Mouse (Mus musculus) lung, adult 2 months (tissue): ENCODE results near the gene Acta2. TPM values are rescaled to one million over a fixed set of nuclear protein-coding genes. Genes with fewer than 3 reads are reported as not detected.

ENCODE experiments used
- DNase-seq: peaks from one replicate; pipeline ENCODE4 v3.0.0; 2022
- H3K4me1 ChIP-seq: fragments of 200-500 bp; 2 replicates; pipeline ENCODE4 v1.6.1; 2011; ENCODE audit warnings: low read length; ENCODE audit not compliant: control insufficient read depth, insufficient read depth
- H3K4me3 ChIP-seq: fragments of 200-500 bp; replicated peaks from 2 replicates; pipeline ENCODE3; 2011; ENCODE audit warnings: low read depth, mild to moderate bottlenecking, control low read depth, low read length; ENCODE audit errors: extremely low read depth
- CTCF ChIP-seq: fragments of 200-500 bp; IDR thresholded peaks from 2 replicates; pipeline ENCODE4 v1.5.1; 2011; ENCODE audit warnings: mild to moderate bottlenecking, low read length, control low read depth; ENCODE audit not compliant: insufficient read depth
- POLR2A ChIP-seq: fragments of 200-500 bp; IDR thresholded peaks from 2 replicates; pipeline ENCODE4 v1.6.1; 2011; ENCODE audit warnings: low read depth, mild to moderate bottlenecking, control low read depth, low read length, borderline replicate concordance; ENCODE audit errors: extremely low read depth
- WGBS: fragments of 180-500 bp; shearing (Covaris S2); methylation state at CpG from one replicate; pipeline ENCODE4 v1.1.7; 2018; 5-methylcytosine and 5-hydroxymethylcytosine counted together
- polyA plus RNA-seq: library from polyadenylated mRNA; depleted of rRNA; stranded (reverse); fragments of >200 nt; gene quantifications from 2 replicates; pipeline ENCODE4 v1.2.3, GENCODE M21; 2012; rRNA removed

The Acta2 gene
- 337 and 584 TPM in 2 replicates for polyA plus RNA-seq

DNA sequence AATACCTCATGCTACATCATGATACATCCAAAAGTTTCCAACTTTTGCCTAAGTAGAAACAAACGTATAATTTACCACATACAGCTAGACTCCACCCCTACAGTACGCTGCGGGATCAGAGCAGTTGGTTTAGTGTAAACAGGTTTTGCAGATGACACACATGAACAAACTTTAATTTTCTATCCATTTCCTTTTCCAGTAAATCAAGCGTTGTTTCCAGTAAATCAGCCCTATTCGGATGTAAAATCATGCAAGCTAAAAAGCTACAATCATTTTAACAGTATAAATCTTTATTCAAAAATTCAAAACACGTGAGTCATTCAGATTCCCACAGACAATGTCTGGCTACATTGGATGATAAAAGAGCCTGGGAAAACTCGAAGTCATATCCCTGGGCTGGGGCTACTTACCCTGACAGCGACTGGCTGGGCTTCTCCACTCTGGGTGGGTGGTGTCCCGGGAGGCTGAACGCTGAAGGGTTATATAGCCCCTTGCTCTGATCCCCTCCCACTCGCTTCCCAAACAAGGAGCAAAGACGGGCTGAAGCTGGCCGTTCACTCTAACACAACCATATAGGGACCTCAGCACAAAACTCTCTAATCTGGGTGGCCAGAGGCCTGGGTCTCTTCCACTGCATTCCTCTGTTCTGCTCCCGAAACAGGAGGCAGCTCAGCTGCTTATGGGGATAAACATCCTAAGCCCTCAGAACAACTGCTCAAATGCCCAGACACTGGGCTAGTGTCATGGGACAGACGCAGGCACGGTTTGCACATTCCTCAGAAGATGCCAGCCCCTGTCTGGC lies at the start of gene Acta2:
Acta2 (minus strand) TSS at position 711 of the 802 bp plus-strand sequence.
- 48% methylated on average over 16 of the region's 16 CpGs for WGBS

GRCm38 (mm10) chr19:34304917-34305316 lies 49.5 kb upstream of the Acta2 start:
- Histone ChIP-seq H3K4me3 (no peak overlapping the region), H3K4me1 (peaks cover 6% of the 10 kb centered on the region)
- DNase-seq, result no peak
- no peak for TF ChIP-seq CTCF
- no peak for TF ChIP-seq POLR2A

More for the DNA sequence above, at the start of gene Acta2:
- Histone ChIP-seq H3K4me1 (no peaks in the 10 kb centered on the region; the same call in none of the 2 replicates), H3K4me3 (peak within 1 kb of the TSS; percentile 32)
- peak; percentile 31; the same call in 1 of the 2 replicates for TF ChIP-seq POLR2A
- TF ChIP-seq CTCF, result no peak
- no peak for DNase-seq

- no peak for DNase-seq
- 76% methylated on average over 2 of the region's 2 CpGs for WGBS
- Histone ChIP-seq H3K4me3 (no peak overlapping the region), H3K4me1 (peaks cover 12% of the 10 kb centered on the region)
- TF ChIP-seq POLR2A, result no peak
- no peak for TF ChIP-seq CTCF
These were observed 45.0 kb upstream of the Acta2 start for GRCm38 (mm10) chr19:34300430-34300829.

- TF ChIP-seq POLR2A (no peak), CTCF (no peak)
- 64% methylated on average over 4 of the region's 4 CpGs for WGBS
These were observed 43.8 kb upstream of the Acta2 start for GRCm38 (mm10) chr19:34299229-34299628.

DNA sequence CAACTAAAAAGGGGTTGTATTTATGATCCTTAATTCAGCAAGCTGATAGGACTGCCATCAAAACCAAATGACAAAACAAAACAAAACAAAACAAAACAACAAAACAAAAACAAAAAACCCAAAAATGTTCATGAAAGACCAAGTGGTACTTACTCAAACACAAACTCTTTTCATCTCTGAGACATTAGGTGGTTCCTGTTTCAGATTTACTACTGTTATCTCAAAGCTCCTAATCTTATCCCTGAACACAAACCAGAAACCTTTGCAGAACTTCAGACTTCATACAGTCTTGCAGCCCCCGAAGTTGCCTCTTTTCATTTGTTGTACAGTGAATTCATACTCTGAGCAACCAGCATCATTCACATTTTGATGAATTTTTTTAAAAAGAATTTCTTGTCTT lies 43.1 kb upstream of the Acta2 start:
- H3K4me1 ChIP-seq, result peaks cover 9% of the 10 kb centered on the region
- 63% methylated on average over 1 of the region's 1 CpGs for WGBS
- no peak for DNase-seq
- H3K4me3 ChIP-seq, result no peak overlapping the region
- TF ChIP-seq CTCF, result no peak
- no peak for TF ChIP-seq POLR2A

More at GRCm38 (mm10) chr19:34299229-34299628, 43.8 kb upstream of the Acta2 start:
- DNase-seq, result no peak
- H3K4me3 ChIP-seq, result no peak overlapping the region
- H3K4me1 ChIP-seq, result peaks cover 11% of the 10 kb centered on the region

GRCm38 (mm10) chr19:34295442-34295841 lies 40.1 kb upstream of the Acta2 start:
- 78% methylated on average over 6 of the region's 6 CpGs for WGBS
- Histone ChIP-seq H3K4me1 (peaks cover 5% of the 10 kb centered on the region), H3K4me3 (no peak overlapping the region)
- TF ChIP-seq POLR2A (no peak), CTCF (no peak)
- DNase-seq, result no peak

DNA sequence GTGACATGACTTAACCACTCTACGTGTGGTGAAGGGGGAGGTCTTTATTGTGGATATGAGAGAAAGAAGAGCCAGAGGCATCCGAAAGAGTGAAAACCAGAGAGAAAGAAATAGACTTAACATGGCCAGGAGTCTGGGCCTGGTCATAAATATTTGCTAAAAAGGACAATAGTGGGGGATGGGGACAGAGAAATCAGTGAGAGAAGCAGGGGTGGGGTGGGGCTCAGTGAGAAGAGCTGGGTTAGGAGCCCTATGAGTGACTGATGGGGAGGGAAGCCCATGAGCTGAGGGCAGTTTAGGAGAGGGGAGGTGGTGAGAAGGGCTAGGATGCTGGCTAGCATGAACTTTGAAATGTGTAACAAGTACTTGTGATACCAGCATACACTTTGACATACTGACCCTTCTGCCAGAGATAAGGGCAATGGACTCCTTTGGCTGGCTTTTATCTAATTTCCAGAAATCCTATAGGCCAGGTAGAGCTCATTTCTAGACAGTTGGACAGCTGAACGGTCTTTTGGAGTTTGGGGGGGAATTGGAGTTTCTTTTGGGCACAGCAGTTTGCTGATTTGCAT lies 38.1 kb upstream of the Acta2 start:
- peaks cover 5% of the 10 kb centered on the region for H3K4me1 ChIP-seq
- no peak for TF ChIP-seq POLR2A
- TF ChIP-seq CTCF, result no peak
- 64% methylated on average over 3 of the region's 3 CpGs for WGBS
- H3K4me3 ChIP-seq, result peak overlapping the region; percentile 58
- DNase-seq, result no peak

- H3K4me3 ChIP-seq, result peak overlapping the region; percentile 98
- peaks cover 3% of the 10 kb centered on the region for H3K4me1 ChIP-seq
- WGBS, result 50% methylated on average over 2 of the region's 2 CpGs
- DNase-seq, result no peak
- no peak for TF ChIP-seq CTCF
- no peak for TF ChIP-seq POLR2A
These were observed 37.3 kb upstream of the Acta2 start for GRCm38 (mm10) chr19:34292701-34293100.

- no peak for TF ChIP-seq CTCF
- no peak for TF ChIP-seq POLR2A
- DNase-seq, result no peak
- Histone ChIP-seq H3K4me3 (peak overlapping the region; percentile 98), H3K4me1 (peaks cover 3% of the 10 kb centered on the region)
- WGBS, result 28% methylated on average over 5 of the region's 5 CpGs
These were observed 36.6 kb upstream of the Acta2 start for GRCm38 (mm10) chr19:34291956-34292355.
